Mouse (Mus musculus): ENCODE measurements around the gene Armc5. TPM values are rescaled to one million over a fixed set of nuclear protein-coding genes. Genes with fewer than 3 reads are reported as not detected.

The Armc5 gene
- total RNA-seq, 1 experiment = 11.4 TPM

GRCm38 (mm10) chr7:128285060-128285459, 47.9 kb downstream of the Armc5 start:
- peaks cover 14% of the 10 kb centered on the region for H3K36me3 ChIP-seq (ENCODE audit: control insufficient read depth, insufficient read depth, low read length, poor library complexity, severe bottlenecking)
- no peak overlapping the region for H3K9ac ChIP-seq (ENCODE audit: insufficient read depth, low read depth, low read length, poor library complexity, severe bottlenecking)
- no peak overlapping the region for H3K27ac ChIP-seq (ENCODE audit: insufficient read depth, low read depth, low read length, poor library complexity, severe bottlenecking)
- DNase-seq (ENCODE audit: low read depth, low spot score) = no peak
- H3K4me1 ChIP-seq (ENCODE audit: control insufficient read depth in 2 of 2, insufficient read depth in 2 of 2, low read length in 2 of 2, poor library complexity in 1 of 2) = no peaks in the 10 kb centered on the region
- TF ChIP-seq CHD2 (IDR thresholded peaks at IDR 0.05; ENCODE audit: low read depth, low read length) = no peak
- TF ChIP-seq ZC3H11A (IDR thresholded peaks at IDR 0.05; ENCODE audit: borderline replicate concordance, low read depth, low read length) = no peak
- no peak for TF ChIP-seq ZNF384 (IDR thresholded peaks at IDR 0.05; ENCODE audit: low read depth, low read length)
- no peak for TF ChIP-seq MAFK (IDR thresholded peaks at IDR 0.05; ENCODE audit: insufficient read depth, low read depth, low read length)
- TF ChIP-seq HCFC1 (IDR thresholded peaks at IDR 0.05; ENCODE audit: borderline replicate concordance, insufficient read depth, low read length) = no peak
- H3K4me3 ChIP-seq (ENCODE audit: insufficient read depth in 1 of 2, low read depth in 1 of 2, low read length in 2 of 2, poor library complexity in 1 of 2, severe bottlenecking in 1 of 2) = no peak overlapping the region
- in situ Hi-C loops (cut with MboI; ENCODE audit: low sequenced_read_pairs in 2 of 2, unreplicated experiment in 2 of 2) = no loop called here
- H3K9me3 ChIP-seq (ENCODE audit: control insufficient read depth, insufficient read depth, low read depth, low read length) = no peaks in the 10 kb centered on the region

GRCm38 (mm10) chr7:128288923-128289544, 51.9 kb downstream of the Armc5 start:
- Histone ChIP-seq H3K36me3 (ENCODE audit: control insufficient read depth, insufficient read depth, low read length, poor library complexity, severe bottlenecking) (peaks cover 12% of the 10 kb centered on the region; the same call in 1 of the 2 replicates), H3K27ac (ENCODE audit: insufficient read depth, low read depth, low read length, poor library complexity, severe bottlenecking) (no peak overlapping the region), H3K4me1 (ENCODE audit: control insufficient read depth in 2 of 2, insufficient read depth in 2 of 2, low read length in 2 of 2, poor library complexity in 1 of 2) (no peaks in the 10 kb centered on the region), H3K4me3 (ENCODE audit: insufficient read depth in 1 of 2, low read depth in 1 of 2, low read length in 2 of 2, poor library complexity in 1 of 2, severe bottlenecking in 1 of 2) (no peak overlapping the region), H3K9ac (ENCODE audit: insufficient read depth, low read depth, low read length, poor library complexity, severe bottlenecking) (no peak overlapping the region; the same call in 1 of the 2 replicates), H3K9me3 (ENCODE audit: control insufficient read depth, insufficient read depth, low read depth, low read length) (no peaks in the 10 kb centered on the region)
- in situ Hi-C loops (cut with MboI; ENCODE audit: low sequenced_read_pairs in 2 of 2, unreplicated experiment in 2 of 2) = no loop called here
- DNase-seq (ENCODE audit: low read depth, low spot score) = no peak
- TF ChIP-seq CHD2 (IDR thresholded peaks at IDR 0.05; ENCODE audit: low read depth, low read length) (no peak), ZNF384 (IDR thresholded peaks at IDR 0.05; ENCODE audit: low read depth, low read length) (no peak), ZC3H11A (IDR thresholded peaks at IDR 0.05; ENCODE audit: borderline replicate concordance, low read depth, low read length) (no peak), MAFK (IDR thresholded peaks at IDR 0.05; ENCODE audit: insufficient read depth, low read depth, low read length) (no peak), HCFC1 (IDR thresholded peaks at IDR 0.05; ENCODE audit: borderline replicate concordance, insufficient read depth, low read length) (no peak)

Other genes starting within 250 kb of the Armc5 start
- 38.7 and 62.1 TPM in 2 replicates for gene Pycard, start 243.5 kb upstream of the Armc5 start, total RNA-seq (2012; rRNA removed)
- 1.1 and 1.2 TPM in 2 replicates for gene Trim72, start 233.4 kb upstream of the Armc5 start, total RNA-seq (2012; rRNA removed)
- gene Itgam, start 174.7 kb upstream of the Armc5 start, total RNA-seq (2012; rRNA removed) = 0.42 and 1.0 TPM in 2 replicates
- gene Gm49368, start 174.7 kb upstream of the Armc5 start, total RNA-seq (2012; rRNA removed) = not detected in 2 replicates
- gene Itgax, start 107.8 kb upstream of the Armc5 start, total RNA-seq (2012; rRNA removed) = not detected in 2 replicates
- not detected in 2 replicates for gene Itgad, start 83.0 kb upstream of the Armc5 start, total RNA-seq (2012; rRNA removed)
- gene Cox6a2, start 31.0 kb upstream of the Armc5 start, total RNA-seq (2012; rRNA removed) = 0.36 TPM in 1 of 2 replicates, not detected in the other
- gene 9130023H24Rik, start 689 bp downstream of the Armc5 start, total RNA-seq (2012; rRNA removed) = 2.1 and 2.6 TPM in 2 replicates
- 5.1 and 10.5 TPM in 2 replicates for gene Tgfb1i1, start 9.5 kb downstream of the Armc5 start, total RNA-seq (2012; rRNA removed)
- 0.49 and 0.53 TPM in 2 replicates for gene Slc5a2, start 28.3 kb downstream of the Armc5 start, total RNA-seq (2012; rRNA removed)
- 18.6 and 19.6 TPM in 2 replicates for gene BC017158, start 60.8 kb downstream of the Armc5 start, total RNA-seq (2012; rRNA removed)
- 5.4 and 6.2 TPM in 2 replicates for gene Rgs10, start 181.4 kb downstream of the Armc5 start, total RNA-seq (2012; rRNA removed)
- 73.2 and 73.7 TPM in 2 replicates for gene Tial1, start 224.4 kb downstream of the Armc5 start, total RNA-seq (2012; rRNA removed)